Mouse (Mus musculus): ENCODE measurements around the gene Gm49405.

DNA sequence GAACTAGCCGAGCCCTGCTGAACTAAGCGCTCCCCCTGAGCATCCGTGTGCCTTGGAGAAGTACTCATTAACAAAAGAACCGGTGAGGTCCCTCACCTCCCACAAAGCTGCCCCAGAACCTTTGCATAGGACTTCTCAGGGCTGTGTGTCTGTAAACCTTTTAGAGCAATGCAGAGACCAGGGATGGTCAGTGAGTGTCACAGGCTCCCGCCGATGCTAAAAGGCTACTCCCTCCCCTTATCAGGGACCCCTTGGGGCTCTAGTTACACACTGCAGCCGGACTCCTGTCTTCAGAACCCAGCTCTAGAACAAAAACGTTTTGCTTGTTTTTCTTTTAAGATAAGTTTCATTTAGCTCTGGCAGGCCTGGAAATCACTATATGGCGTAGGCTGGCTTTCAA, 12.6 kb downstream of the Gm49405 start:
- TF ChIP-seq POLR2A (IDR thresholded peaks at IDR 0.05; ENCODE audit: borderline replicate concordance, insufficient read depth, low read length), result no peak
- TF ChIP-seq CTCF (IDR thresholded peaks at IDR 0.05; ENCODE audit: borderline replicate concordance, insufficient read depth, low read depth, low read length), result no peak
